Mouse (Mus musculus): ENCODE measurements at regions not wholly inside any gene's neighbourhood (a gene's known extent, or its start where the extent isn't known, plus 50 kb on each side); places are given as distances from the start of the nearest gene placed in this dataset.

DNA sequence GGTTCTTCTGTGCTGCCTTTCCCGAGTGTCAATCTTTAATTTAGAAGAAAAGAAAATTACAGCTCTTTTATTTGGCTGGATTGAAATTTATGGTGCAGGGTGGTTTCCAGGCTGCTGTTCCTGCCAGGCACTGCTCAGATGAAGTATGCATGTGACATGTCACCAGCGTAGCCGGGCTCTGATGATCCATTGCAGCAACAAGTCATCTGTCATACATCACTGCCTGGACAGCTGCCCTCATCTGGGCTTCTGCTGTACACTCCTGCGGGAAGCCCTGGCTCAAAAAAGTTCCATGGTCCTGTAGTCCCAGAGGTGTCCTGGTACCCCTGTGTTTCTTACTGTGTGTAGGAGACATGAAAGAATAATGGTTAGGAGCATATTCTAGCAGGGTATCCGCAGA lies 773.0 kb downstream of the Kcnj2 start:
- no peak for DNase-seq (ENCODE audit: low spot score in 2 of 2)

DNA sequence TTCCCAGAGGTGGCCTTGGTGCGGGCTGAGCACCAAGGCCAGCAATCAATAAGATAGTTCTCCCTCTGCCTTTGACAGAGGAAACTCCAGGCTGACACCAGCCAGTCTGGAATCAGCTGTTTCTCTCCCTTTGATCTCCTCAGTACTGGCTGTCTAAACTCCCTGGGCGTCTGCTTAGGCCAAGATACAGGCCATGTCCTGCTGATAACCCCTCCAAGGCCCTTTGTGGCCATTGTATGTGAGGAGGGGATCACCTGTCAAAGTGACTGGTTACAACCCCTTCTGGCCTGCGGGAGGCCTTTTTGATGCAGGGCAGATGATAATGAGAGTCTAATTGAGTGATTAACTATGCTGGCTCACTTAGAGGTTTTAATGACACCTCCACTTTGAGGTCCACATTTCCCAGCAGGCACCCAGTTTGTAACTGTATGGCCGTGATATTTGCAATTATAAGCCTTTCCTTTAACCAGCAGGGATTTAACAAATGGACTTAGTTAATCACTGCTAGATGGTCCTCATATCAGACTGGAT lies 777.8 kb downstream of the Kcnj2 start:
- no peak for DNase-seq (ENCODE audit: low spot score in 2 of 2)

DNA sequence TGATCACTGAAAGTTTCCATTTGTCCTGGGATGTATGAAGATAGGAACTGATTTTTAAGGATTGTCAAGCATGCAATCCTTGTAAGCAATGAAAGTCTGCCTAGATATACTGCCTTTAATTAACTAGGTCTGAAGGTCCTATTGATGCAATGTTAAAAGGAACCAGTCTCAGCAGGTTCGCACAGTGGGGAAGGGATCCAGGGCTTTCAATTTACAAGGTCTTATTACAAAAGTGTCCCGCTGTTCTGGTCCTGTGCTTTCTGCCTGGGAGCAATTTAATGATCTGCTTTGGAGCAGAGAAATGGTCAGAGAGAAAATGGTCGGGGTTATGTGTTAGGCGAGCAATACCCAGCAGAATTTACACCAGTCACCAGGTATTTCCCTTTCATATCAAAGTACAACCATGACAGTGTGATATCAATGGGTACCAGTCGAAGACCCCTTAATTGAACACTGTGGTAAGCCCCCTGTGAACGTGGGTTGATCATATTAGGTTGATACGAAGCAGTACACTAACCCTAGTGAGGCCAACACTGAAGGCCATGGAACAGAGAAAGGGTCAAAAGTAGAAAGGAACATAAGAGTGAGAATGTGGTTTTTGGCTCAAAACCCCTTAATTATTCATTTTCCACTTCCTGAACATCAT lies 778.5 kb downstream of the Kcnj2 start:
- no peak for DNase-seq (ENCODE audit: low spot score in 2 of 2)

DNA sequence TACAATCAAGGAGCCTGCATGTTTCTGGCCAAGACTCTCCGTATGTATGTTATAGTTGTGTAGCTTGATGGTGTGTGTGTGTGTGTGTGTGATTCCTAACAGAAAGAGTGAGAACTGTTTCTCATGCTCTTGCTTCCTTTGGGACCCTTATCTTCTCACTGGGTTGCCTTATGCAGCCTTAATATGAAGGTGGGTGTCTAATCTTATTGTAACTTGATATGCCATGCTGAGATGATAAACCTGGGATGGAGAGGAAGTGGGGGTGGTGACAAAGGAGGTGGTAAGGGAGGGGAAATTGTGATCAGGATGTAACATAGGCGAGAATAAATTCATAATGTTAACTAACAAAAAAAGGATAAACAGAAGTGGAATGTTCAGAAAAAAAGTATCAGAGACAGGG lies 791.3 kb downstream of the Kcnj2 start:
- no peak for DNase-seq (ENCODE audit: low spot score in 2 of 2)

DNA sequence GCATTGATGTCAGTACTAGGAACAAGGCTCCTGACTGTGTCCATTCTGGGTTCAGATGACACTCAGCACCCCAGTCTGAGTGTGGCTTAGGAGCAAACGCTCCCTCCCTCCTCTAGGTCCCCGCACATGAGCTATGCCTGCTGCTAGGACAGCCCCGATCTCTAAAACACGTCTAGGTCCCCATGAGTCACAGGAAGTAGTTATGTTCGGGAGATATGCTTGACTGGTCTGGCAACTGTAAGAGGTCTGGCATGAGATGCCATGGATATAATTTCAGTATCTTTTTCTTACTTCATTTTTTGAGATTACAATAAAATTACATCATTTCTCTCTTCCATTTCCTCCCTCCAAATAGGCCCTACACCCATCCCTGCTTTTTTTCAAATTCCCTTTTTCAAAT lies 792.1 kb downstream of the Kcnj2 start:
- DNase-seq (ENCODE audit: low spot score in 2 of 2): no peak

DNA sequence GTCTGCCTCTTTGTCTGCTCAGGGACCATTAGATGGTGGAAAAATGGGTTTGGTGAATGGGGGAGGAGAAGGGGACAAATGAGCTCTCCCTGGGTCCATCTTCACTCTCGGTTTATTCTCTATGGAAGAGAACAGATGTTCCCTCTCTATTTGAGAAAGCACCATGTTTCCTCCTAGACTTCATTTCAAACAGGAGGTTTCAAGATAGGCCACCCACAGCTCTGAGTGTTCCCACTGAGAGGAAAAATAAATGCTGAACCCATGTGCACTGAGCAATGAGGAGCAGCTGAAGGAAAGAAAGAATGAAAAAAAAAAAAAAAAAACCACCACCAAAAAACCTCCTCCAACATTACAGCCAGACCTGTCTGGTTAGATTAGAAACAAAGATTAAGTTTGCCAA lies 799.2 kb downstream of the Kcnj2 start:
- no peak for DNase-seq (ENCODE audit: low spot score in 2 of 2)

DNA sequence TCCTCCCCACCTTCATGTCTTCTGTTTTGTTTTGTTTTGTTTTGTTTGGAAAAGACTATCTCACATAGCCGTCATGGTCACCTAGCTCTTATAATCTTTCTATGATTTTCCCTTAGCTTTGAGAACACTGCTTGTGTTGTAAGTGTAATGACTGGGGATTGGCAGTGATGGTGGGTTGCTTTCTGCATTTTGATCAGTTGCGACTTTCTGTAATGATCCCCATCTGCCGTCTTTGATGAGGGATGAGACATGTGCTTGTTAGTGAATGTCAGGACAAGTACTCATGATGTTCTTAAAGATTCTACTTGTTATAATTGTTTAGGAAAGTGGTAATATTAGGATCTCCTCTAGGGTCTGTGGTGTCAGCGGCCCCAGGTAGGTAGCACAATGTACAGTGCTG lies 809.4 kb downstream of the Kcnj2 start:
- DNase-seq (ENCODE audit: low spot score in 2 of 2): no peak

DNA sequence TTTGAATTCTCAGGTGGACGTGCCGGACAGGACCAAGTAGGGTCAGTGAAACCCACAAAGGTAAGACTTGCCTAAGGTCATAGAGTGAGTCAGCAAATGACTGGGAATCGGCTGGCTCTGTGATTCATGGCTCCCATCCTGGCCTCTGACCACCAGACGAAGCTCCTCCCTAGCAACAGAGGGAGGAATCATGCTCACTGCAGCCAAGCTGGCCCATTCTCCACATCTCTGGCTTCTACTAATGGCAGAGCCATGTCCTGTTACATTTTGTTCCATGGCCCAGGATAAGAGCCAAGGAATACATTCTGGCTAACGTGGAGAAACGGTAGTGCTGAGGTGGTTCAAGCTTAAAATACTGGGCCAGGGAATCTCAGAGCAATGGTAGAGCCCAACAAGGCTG lies 814.2 kb downstream of the Kcnj2 start:
- no peak for DNase-seq (ENCODE audit: low spot score in 2 of 2)

DNA sequence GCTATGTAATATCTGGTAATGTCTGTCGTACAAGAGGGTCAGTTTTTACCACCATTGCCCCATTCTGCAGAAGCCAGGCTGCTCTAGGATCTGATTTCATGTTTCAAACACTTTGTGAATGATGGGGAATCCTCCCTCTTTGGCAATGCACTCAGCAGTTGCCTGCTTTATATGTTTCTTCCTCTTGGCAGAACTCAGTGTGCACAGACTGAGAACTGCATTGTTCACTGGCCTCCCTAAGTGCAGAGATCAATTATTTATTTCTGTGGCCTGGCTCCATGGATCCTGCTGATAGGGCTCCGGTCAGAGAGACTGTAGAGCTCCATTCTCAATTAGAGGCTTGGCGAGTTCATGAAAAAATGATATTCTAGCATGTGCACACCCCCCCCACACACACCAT lies 824.1 kb downstream of the Kcnj2 start:
- no peak for DNase-seq (ENCODE audit: low spot score in 2 of 2)

DNA sequence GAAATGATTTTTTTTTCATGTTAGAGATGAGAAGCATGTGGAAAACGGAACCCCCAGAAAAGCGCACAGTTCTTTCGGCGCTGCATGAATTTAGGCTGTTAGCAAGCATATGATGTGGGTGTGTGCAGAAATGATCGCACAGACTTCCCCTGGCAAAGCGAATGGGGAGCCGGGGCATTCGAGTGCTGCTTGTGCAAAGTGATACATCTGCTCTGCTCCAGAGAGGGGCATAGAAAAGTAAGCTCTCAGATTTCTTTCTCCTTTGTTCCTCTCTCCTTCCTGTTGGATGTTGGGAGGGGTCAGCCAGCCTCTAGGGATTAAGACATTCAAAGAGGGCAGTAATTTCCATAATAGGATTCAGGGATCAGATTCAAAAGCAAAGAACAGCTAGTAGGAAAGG lies 827.9 kb downstream of the Kcnj2 start:
- DNase-seq (ENCODE audit: low spot score in 2 of 2): no peak

DNA sequence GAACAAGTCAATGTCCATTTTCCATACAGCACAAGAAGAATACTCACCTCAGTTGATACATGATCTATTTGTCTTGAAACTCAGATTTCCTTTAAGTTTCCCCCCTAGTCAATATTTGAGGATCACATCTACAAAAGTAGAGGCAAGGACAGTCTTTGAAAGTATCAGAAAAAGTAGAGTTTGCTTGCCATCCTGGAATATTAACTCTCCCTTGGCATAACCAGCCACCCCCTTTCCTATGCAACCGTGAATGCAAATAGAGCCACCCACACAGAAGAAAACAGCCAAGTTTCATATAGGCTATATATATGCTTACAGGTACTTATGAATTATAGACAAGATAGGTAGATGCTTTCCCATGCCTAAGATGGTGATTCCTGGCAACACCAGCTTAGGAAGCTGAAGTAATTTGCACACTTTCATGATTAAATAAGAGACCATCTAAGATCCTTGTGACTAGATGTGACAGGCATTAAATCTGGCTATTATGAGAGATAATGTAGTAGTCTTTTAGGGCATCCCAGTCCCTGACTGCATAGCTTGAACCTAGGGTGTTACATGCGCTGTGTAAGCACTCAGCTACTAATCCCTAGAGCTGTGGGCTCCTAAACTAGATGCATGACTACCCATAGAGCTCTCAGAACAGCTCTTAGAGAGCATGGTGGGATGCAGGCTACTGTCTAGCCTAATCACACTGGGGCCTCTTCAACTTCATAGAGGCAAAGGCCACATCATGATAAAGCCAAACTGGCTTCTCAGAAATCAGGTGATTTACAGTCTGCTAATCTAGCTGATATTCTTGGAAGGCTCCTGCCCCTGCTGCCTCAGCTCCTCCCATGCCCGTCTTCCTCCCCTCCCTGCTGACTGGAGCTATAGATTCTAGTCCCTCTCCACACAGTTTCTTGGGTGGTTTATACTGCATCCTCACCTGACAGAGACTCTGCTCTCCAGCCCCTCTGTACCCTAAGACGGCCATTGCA lies 829.5 kb downstream of the Kcnj2 start:
- no peak for DNase-seq (ENCODE audit: low spot score in 2 of 2)

DNA sequence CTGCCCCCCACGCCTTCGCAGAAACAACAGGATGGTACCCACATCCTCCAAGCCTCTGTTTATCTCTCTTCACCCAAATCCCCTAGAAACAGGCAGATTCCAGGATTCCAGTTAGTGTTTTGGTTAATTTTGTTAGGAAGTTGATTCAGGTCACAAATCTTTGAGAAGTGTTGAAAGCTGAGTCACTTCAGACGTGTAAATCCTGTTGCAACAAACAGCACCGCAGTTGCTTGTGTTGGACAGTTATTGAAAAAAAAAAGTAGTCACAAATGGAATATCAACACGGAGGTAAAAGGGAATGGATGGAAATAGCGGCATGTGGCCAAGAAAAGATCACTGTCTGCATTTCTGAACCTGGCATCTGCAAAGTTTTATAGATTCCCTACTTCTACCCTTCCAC lies 831.0 kb downstream of the Kcnj2 start:
- no peak for DNase-seq (ENCODE audit: low spot score in 2 of 2)

DNA sequence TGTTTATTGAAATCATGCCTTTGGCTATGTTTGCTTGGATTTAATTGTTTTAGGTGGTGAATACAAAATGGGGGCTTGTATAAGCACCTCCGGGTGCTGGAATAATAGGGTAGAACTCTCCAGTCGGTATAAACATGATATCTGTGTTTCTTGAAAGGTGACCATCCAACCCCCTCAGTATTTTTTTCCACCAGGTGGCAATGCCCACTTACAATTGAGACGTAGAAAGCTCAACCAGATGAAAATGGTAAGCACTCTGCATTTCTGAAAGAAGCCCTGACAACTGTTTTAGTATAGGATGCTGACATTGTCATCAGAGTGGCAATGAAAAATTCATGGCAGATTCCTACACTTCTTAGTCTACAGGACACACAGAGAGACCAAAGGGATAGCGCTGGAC lies 838.1 kb downstream of the Kcnj2 start:
- no peak for DNase-seq (ENCODE audit: low spot score in 2 of 2)

DNA sequence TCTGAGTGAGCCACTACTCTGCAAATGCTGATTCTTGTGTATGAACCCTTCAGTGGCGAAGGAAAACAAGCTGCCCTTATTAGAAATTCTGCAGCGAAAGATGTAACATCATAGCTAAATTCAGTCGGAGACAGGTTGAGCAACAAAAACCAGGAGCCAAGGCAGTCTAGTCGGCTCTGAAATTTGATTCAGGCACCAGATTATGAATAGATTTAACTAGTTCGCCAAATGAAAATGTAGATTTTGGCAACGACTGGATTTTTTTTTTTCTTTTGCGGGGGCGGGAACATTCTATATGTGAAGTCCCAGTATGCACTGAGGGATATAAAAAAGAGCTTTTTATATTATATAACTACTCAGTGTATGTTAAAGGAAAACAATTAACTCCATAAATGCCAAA lies 847.9 kb downstream of the Kcnj2 start:
- DNase-seq (ENCODE audit: low spot score in 2 of 2): no peak

DNA sequence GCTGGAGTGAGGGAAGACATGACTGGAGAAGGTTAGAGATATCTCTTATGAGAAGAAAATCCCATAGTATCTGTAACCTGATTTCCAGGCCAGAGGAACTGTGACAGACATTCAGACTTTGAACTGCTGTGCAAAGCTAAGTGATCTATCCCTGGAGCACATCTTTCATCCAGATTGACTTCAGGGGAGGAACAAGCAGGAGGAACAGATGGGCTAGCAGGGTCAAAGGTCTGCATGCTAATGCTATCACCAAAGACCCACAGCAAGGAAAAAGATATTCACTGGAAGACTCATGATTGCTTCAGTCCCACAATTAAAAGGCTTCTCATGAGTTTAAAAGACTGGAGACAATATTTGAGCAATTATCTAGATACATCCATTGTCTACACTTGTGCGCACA lies 855.7 kb upstream of the Sox9 start:
- no peak for DNase-seq (ENCODE audit: low spot score in 2 of 2)

DNA sequence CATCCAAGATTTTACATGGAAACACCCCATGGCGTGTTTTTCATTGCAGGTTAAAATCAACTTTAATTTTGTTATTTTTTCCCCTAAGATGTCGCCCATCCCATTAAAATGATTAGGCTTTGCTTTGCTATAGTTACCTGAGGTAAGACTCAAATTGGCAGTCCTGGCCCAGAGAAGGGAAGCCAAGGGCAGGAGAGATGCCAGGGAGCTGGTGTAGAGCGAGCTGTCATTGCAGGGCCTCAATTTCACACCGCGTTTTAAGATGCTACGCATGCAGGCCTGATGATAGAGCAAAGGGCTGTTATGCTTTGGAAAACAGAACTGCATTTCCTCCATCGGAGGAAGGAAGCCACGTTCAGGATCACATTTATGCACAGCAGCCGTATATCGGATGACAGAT lies 852.7 kb upstream of the Sox9 start:
- no peak for DNase-seq (ENCODE audit: low spot score in 2 of 2)

DNA sequence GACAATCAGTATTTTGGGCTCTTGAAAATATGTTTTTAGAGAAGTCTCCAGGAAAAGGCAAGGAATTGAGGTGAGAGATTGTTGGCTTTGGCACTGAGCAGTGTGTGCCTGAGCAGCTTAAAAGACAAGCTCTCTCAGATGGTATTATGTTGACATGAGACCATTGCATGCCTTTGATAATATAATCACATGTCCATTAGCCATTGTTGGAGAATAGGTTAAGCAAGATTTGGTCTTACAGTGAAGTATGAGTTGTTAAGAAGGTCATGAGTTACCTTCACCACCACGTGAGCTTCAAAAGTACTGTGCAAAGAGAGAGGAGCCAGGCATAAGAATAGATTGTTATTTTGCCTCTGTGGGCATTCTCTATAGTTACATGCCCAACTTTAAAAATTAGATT lies 850.0 kb upstream of the Sox9 start:
- no peak for DNase-seq (ENCODE audit: low spot score in 2 of 2)

DNA sequence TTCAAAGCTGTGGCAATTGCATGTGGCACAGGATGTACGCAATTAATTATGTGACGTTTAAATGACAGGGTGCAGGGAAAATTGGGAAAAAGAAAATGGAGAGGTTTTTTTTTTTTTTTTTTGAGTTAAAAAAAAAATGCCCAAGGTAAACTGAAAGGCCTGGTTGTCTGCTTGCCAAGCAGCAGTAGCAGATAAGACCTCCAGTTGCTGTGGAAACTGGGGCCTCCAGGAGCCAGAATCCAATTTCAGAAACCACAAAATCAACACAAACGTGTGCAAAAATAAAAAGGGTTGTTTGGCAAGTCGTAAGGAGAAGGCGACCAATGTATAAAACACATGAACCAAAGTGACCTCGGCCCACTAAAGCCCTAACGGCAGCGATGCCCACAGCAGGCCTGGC lies 837.7 kb upstream of the Sox9 start:
- no peak for DNase-seq (ENCODE audit: low spot score in 2 of 2)

DNA sequence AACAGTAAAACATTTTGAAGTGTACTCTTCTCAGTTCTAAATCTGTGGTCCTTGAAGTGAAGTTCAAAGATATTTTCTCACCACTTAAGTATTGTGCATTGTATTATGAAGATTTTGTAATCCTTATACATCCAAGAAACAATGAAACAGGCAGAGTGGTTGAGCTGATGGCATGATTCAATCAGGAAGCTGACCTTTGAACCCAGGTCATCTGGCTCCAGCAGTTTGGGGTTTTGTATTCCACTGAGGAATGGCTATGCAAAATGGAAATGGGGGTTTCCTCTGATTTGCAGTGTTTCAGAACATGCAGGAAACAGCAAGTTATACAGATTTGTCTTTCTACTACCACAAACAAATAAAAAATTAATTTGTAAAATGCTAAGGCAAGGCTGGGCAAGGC lies 836.2 kb upstream of the Sox9 start:
- no peak for DNase-seq (ENCODE audit: low spot score in 2 of 2)

DNA sequence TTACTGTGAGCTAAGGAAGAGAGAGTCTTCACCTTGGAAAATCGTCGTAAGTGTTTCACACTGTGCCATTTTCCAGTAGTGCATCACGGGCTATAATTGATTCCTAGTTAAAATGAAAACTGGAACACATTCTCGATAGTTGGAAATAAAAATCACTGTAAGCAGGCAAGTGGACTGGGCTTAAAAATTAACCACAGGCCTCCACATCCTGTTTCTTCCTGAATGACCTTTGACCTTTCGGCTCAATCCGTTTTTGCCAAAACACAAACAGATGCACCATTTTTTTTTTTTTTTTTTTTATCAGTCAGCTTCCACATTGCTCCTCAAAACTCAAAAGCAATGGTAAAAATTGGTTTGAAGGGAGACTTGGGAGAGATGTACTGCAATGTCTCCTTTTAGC lies 834.4 kb upstream of the Sox9 start:
- DNase-seq (ENCODE audit: low spot score in 2 of 2): no peak

DNA sequence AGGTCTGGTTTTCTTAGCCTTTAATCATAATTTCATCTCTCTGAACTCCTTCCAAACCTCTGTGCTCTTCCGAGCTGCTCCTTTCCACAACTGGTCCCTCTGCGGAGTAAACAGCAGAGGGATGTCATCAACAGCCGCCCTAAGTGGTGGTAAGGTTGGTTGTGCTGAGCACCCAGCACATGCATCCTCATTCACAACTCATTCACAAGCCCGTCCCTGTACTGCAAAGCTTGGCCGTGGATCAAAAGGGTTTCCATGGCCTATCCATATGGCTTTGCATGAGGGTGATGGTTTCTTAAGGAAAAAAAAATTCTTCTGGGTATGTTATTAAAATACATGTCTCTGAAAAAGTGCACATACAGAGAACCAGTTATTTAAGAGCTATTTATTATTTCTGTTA lies 828.6 kb upstream of the Sox9 start:
- no peak for DNase-seq (ENCODE audit: low spot score in 2 of 2)

DNA sequence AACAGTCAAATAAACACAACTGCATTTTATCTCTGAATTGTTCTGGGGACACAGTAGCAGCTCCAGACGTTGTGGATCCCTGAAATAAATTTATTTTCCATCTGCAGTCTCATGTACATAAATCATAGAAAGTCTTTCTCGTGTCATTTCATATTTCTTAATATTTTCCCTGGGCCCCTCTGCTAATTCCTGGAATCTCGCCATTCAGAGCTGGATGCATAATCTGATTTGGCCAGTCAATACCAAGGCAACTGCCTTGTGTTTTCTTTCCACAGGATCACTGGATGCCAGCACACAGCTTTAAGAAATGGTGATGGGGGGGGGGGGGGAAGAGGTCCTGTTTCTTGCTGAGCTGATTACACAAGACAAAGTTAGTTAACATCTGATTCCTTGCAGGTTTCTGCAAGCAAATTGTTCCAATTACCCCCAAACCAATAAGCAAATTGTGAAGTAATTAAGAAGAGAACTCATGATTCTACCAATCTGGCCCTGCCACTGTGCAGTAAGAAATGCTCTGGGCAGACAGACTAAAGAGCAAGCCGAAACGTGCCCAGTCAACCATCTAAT lies 824.2 kb upstream of the Sox9 start:
- no peak for DNase-seq (ENCODE audit: low spot score in 2 of 2)
